Mouse (Mus musculus): Measurements from ENCODE around the gene Krtap28-13.

- no peak for TF ChIP-seq POLR2A (IDR thresholded peaks at IDR 0.05; ENCODE audit: borderline replicate concordance, extremely low read depth, insufficient read depth, insufficient read length, poor library complexity, severe bottlenecking)
- no peak for TF ChIP-seq CTCF (IDR thresholded peaks at IDR 0.05; ENCODE audit: borderline replicate concordance, extremely low read depth, insufficient read depth, insufficient read length)
Measured at GRCm38 (mm10) chr1:83067205-83067604, 6.5 kb downstream of the Krtap28-13 start.

Measured in brain, embryonic 14.5 days (tissue).